Mouse (Mus musculus) stomach, postnatal 0 days (tissue): ENCODE measurements around the gene Bdkrb1.

ENCODE experiments used
- CTCF ChIP-seq: IDR thresholded peaks from 2 replicates; pipeline ENCODE4 v1.5.1; 2016; ENCODE audit warnings: antibody characterized with exemption, low read depth, mild to moderate bottlenecking, moderate library complexity
- EP300 ChIP-seq: optimal IDR thresholded peaks from 2 replicates; pipeline ENCODE3; 2016; ENCODE audit warnings: antibody characterized with exemption

GRCm38 (mm10) chr12:105555172-105555571 is 47.7 kb upstream of the Bdkrb1 start:
- TF ChIP-seq CTCF, result no peak
- no peak for TF ChIP-seq EP300
